Mouse (Mus musculus): ENCODE data around the gene Lypd6. TPM values are rescaled to one million over a fixed set of nuclear protein-coding genes. Genes with fewer than 3 reads are reported as not detected.

The Lypd6 gene
- total RNA-seq, 1 experiment from 2014 or later: not detected

DNA sequence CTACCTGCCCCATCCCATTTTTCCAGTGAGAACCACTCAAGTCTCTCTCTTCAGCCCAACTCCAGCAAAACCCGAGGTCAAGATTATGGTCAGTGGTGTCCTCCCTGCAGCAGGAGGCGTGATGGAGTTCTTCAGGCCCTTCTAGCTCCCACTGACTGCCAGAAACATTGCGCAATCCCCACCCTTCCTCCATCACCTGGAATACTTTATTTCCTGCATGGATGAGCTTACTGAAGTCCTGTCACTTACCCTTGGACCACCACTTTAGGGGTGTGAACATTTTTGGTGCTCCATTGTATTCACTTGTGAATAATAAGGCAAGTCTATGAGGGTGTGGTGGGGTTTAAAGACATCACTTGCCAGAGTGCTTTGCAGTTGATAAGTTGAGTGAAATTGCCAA lies 85.7 kb downstream of the Lypd6 start:
- ATAC-seq (ENCODE audit: extremely low read depth, insufficient number of reproducible peaks, low FRiP score, poor library complexity, severe bottlenecking): no peak

DNA sequence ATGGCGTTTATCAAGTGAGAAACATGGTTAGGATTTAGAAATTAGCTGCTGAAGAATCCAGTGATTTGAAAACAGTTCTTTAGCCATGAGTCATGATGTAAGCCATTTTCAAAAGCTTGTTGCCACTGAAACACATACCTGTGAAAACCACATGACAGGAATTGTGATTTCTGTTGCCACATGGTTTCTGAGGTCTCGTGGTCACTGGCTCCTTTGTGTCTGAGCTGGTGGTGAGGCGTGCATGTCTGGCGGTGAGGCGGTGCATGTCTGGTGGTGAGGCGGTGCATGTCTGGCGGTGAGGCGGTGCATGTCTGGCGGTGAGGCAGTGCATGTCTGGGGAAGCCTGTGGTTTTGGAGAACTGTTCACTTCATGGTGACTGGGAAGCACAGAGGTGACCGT lies 89.8 kb downstream of the Lypd6 start:
- ATAC-seq (ENCODE audit: extremely low read depth, insufficient number of reproducible peaks, low FRiP score, poor library complexity, severe bottlenecking): no peak

DNA sequence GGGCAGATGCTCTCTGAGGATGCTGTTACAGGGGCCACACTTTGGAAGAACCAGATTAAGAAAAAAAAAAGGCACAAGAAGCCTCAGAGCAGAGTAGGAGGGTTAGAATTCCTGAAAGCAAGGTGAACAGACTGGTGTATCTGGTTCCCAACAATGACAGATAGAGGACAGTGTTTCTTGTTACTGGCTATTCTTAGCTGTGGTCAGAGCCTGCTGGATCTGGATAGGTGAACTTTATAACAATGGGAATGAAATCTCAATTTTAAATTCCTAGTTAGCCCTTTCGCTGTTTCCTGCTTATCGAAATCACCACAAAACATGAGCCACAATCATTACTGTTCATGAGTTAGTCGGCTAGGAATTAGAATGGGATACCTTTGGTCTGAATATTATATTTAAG lies 93.8 kb downstream of the Lypd6 start:
- ATAC-seq (ENCODE audit: extremely low read depth, insufficient number of reproducible peaks, low FRiP score, poor library complexity, severe bottlenecking): no peak

DNA sequence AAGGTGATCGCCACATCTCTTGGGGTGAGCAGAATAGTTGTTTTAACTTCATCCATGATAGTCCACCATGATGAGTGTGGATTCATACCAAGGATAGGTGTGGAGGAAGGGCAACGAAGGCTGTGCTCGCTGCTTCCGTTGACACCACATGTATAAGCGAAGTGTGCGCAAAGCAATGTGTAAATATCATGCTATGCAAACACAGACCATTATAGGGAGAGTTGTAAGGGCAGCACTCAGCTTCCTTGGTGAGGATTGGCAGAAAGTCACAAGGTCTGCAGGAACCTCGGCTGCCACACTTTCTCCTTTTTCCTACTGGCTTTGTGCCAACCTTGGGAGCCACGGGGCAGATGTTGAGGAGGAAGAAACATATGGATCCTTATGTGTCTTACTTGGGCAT lies 97.4 kb downstream of the Lypd6 start:
- ATAC-seq (ENCODE audit: extremely low read depth, insufficient number of reproducible peaks, low FRiP score, poor library complexity, severe bottlenecking): no peak

DNA sequence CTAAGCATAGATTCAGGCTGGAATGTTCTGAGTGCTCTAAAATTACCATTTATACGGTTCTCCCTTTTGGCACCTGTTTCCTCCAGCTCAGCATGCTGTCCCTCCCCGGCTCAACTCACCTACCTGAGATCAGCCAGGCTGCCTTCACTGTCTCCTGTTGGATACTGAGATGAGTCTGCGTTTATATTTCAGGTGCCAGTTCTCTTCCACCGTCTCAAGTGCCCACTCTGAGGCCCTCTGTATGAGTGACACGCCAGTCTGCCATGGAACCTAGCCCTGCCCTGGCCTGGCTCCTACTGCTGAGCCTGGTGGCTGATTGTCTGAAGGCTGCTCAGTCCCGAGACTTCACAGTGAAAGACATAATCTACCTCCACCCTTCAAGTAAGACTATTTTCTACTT lies 99.0 kb downstream of the Lypd6 start:
- no peak for ATAC-seq (ENCODE audit: extremely low read depth, insufficient number of reproducible peaks, low FRiP score, poor library complexity, severe bottlenecking)

DNA sequence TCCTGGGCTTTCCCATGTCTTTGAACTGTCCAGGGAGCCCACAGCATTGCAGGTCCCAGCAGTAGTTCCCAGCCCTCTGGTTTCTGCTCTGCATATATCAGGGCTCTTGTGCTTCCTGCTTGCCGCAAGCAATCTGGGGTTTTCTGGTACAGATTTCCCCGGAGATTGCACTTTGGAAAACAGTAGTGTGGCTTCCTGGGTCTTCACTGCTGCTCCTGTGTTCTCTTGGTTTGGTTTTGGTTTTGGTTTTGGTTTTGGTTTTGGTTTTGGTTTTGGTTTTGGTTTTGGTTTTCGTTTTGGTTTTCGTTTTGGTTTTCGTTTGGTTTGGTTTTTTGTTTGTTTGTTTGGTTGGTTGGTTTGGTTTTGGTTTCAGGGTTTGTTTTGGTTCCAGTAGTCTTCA lies 99.9 kb downstream of the Lypd6 start:
- ATAC-seq (ENCODE audit: extremely low read depth, insufficient number of reproducible peaks, low FRiP score, poor library complexity, severe bottlenecking): no peak

DNA sequence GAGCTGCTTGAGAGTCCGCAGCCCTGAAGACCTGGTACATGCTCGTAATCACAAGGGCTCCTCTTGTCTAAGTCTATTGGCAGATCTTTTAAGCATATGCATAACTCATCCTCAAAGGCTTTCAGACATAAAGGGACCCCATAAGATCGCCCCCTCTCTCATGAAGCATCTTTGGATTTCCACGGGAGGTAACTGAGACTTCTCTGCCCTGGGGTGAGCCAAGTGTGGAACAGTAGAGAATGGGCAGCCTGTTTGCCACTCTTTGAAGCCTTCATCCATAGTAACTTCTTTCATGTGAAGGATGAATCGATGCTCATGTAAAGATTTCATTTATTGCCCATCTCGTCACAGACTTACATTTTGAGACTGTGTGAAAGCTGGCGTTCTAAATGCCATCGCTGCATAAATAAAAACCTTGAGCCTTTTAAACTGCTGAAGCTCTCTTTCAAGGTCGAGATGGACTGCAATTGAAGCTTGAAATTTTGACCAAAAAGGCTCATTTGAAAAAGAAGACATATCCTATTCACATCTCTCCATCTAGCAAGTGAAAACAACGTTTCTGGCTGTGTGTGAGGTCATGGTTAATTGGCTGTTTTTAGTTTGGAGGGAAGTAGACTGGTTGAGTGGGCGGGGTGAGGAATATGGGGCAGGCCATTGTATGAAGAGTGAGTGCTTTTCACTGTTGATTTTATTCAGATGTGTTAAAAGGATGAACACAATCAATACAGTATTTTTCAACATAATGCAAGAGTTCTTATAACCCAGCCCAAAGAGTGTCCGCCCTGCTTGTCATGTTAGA lies 107.7 kb downstream of the Lypd6 start:
- no peak for ATAC-seq (ENCODE audit: extremely low read depth, insufficient number of reproducible peaks, low FRiP score, poor library complexity, severe bottlenecking)

DNA sequence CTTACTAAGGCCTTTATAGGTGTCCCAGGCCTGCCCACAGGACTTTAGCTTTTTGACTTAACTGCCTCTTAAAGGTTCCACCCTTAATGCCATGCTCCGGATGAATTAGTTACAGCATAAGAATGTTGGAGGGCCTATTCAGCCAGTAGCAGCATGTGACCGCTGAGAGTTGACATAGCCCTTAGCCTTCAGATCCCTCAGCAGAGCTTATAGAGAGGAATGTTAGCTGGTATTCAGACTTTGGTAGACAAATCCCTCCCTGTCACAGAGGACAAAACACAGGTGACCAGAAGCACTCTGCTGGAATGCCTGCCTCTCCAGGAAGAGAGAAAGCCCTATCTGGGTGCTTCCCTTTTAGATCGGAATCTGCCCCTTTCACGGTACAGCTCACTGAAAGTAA lies 109.5 kb downstream of the Lypd6 start:
- ATAC-seq (ENCODE audit: extremely low read depth, insufficient number of reproducible peaks, low FRiP score, poor library complexity, severe bottlenecking): no peak

DNA sequence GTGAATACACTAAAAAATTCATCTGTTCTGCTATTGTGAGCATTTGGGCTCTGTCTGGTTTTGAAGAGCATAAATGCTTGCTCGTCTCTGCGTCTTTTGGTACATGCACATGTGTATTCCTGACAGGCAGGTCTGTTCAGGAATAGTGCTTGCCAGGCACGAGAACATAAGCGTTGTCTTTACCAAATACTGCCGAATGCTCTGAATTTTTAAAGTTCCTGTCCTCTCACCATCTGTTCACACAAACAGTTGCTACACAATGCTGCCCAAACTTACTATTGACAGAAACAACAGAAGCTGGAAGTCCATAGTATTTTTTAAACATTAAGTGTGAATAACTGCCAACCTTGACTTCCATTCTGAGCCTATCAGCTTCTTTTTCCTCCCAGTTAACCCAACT lies 112.9 kb downstream of the Lypd6 start:
- no peak for ATAC-seq (ENCODE audit: extremely low read depth, insufficient number of reproducible peaks, low FRiP score, poor library complexity, severe bottlenecking)

DNA sequence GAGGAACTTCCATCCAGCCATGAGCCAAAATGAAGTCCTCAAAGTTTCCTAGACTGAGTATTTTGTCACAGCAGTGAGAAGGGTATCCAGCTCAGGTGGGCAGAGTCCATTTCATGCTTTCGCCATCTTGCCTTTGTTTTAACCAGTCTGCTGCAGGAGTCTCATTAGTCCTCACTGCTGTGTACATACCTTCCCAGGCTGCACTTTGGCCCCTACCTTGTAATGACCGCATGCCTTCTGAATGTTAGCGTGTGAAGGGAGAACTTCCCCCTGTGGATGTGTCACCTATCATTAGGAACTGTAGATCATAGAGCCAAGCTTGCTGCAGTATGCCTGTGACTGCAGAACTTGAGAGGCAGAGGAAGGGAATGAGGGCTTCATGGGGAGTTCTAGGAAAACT lies 114.2 kb downstream of the Lypd6 start:
- no peak for ATAC-seq (ENCODE audit: extremely low read depth, insufficient number of reproducible peaks, low FRiP score, poor library complexity, severe bottlenecking)

DNA sequence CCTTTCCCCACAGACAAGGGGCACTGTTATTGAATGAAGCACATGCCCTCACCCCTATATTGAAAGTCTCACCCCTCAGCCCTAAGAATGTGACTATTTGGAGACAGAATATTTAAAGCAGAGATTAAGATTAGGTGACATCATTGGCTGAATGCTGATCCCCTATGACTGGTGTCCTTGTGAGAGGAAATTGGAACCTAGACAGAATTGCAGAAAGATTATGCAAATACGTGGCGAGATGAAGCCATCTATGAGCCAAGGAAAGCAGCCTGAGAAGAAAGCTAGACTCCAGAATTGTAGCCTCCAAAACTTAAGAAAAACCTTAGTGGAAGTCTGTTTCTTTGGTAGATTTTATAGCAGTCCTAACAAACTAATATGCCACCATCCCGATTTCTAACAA lies 115.1 kb downstream of the Lypd6 start:
- no peak for ATAC-seq (ENCODE audit: extremely low read depth, insufficient number of reproducible peaks, low FRiP score, poor library complexity, severe bottlenecking)

DNA sequence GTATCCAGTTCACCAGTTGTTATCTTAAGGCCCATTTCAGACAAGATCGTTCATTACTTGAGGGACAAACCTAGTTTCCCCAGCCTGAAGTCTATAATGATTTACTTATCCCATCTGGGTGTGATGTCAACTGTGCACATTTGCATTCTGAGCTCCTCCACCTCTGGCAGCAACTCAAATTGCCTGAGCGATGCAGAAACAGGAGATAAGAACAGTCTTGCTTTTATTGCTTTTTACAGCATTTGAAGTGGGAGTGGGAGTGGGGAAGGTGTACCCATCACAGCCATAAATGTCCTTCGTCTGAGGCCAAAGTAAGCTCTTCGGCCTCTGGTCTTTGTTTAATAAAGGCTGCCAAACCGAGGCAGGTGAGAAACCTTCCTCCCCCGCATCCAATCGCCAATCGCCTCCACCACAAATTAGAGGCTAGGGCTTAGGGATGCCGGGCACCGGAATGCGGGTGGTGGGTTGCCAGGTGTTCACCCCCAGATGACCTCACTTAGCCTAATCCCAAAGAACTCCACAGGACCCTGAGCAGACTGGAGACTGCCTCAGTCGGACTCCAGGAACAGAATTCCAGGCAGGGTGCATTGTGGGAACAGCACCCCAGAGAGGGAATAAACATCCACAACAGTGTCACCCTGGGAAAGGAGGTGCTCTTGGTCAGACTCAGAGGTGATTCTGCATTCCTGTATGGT lies 120.6 kb downstream of the Lypd6 start:
- no peak for ATAC-seq (ENCODE audit: extremely low read depth, insufficient number of reproducible peaks, low FRiP score, poor library complexity, severe bottlenecking)

DNA sequence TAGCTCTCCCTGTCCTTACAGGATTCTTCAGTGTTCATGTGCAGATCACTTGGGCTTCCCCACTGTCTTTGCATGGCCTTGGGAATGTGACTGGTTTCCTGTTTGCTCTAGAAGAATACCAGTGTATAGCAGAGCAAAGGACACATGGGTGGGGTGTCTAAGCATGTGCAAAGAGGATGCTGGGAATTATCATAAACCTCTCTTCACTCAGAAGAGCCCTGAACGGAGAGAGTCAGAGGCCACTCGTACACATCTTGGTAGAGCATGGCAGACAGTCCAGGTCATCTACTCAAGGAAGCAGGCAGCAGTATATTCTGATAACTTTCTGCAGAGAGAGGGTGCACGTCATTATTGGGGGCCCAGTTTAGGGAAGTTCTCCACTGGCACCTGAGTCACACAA lies 122.6 kb downstream of the Lypd6 start:
- no peak for ATAC-seq (ENCODE audit: extremely low read depth, insufficient number of reproducible peaks, low FRiP score, poor library complexity, severe bottlenecking)

DNA sequence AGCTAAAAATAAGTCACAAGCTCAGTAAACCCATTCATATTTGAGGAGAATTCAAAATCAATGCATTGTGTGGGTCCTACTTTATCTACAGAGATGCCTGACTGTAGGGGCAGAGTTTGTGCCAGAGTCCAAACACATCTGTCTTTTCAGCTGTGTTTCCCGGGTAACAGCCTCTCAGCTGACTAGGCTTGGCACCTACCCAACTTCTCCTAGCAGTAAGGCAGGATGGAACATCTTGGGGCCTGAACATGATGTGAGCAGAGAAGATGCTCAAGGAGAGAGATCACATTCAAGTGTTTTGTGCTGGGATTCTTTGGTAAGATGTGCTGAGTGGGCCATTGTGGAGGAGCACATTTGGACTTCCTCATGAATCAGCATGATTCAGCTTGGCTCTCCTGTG lies 130.5 kb downstream of the Lypd6 start:
- ATAC-seq (ENCODE audit: extremely low read depth, insufficient number of reproducible peaks, low FRiP score, poor library complexity, severe bottlenecking): no peak

DNA sequence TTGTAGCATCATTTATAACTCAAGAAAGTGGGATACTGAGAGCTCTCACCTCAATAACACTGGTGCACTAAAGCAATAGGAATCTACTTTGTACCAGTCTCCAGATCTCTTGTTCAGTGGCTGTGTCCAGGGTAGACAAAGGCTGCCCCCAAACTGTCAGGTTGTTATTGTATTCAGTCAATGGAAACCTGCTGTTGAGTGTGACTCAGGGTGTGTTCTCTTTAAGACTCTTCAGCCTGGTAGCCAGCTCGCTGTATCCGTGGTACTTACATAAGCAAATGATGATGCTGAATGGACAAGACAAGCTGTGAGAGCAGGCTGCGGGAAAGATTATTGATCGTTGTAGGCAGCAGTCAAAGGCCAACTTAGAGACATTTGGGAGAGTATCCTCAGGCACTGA lies 131.6 kb downstream of the Lypd6 start:
- no peak for ATAC-seq (ENCODE audit: extremely low read depth, insufficient number of reproducible peaks, low FRiP score, poor library complexity, severe bottlenecking)

DNA sequence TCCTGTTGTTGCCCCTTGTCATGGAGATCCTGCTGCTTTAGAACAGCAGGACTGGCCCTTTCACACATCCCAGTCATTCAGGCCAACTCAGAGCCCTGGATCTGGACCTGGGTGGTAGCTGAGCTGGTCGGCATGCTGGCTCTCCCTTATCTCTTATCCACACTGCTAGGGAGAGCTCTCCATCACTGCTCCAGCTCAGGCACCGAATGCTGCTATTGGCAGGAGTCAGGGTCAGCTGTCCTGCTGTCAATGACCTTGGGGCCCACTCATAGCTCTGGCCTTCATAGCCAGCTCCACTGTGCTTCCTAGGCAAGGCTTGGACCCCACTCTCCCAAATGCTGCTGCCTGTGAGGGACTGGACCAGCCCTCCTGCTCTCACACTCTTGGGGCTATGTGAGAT lies 134.3 kb downstream of the Lypd6 start:
- ATAC-seq (ENCODE audit: extremely low read depth, insufficient number of reproducible peaks, low FRiP score, poor library complexity, severe bottlenecking): no peak

DNA sequence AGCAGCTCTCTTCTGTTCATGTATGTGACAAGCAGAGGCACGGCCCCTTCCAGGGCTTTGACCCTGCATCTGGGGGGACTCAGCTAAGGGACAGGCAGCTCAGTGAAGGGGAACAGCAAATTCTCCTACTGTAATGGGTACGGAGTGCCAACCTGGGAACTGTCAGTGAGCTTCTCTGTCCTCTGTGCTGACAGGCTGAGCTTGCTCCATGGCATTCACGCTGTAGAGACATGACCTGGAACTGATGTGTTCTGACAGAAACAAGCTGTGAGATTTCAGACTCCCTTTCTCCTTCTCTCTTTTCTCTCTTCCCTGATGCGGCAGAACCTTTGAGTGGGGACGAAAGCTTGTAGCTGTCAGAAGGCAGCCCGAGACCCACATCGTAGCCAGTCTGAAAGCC lies 154.3 kb downstream of the Lypd6 start:
- no peak for ATAC-seq (ENCODE audit: extremely low read depth, insufficient number of reproducible peaks, low FRiP score, poor library complexity, severe bottlenecking)

DNA sequence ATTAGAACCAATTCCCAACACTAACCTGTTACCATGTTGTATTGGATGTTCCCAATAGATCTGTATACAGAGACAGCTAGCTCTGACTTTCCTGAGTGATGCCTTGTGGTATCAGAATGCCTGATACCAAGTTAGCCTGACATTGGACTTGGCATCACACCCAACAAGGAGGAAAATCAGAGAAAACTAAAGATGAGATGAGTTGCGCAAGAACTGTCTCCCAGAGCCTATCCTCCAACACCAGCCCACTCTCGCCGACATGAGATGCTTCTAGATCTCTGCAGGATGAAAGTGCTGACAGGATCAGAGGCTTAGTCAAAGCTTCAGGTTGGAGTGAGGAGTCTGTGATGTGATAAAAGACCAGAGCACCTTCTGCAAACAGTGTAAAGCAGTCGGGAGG lies 158.8 kb downstream of the Lypd6 start:
- ATAC-seq (ENCODE audit: extremely low read depth, insufficient number of reproducible peaks, low FRiP score, poor library complexity, severe bottlenecking): no peak

DNA sequence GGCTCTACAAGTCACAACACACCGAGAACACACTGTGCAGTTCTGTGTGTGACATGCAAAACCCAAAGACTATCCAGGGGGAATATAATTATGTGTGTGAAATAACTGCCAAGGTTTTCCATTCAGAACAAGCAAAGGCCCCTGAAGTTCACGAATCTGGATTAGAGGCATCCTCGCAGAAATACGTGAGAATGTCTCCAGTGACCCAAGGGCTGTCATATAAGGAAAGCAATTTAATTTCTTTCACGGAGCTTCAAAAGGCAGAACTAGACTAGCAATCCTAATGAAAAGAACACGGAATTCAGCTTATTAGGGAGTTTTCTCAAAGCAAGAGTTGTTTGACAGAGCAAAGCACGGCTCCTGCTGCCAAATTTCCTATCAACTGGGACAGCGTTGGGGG lies 167.3 kb downstream of the Lypd6 start:
- no peak for ATAC-seq (ENCODE audit: extremely low read depth, insufficient number of reproducible peaks, low FRiP score, poor library complexity, severe bottlenecking)
